Mouse (Mus musculus): ENCODE measurements around the gene Arhgap44.

DNA sequence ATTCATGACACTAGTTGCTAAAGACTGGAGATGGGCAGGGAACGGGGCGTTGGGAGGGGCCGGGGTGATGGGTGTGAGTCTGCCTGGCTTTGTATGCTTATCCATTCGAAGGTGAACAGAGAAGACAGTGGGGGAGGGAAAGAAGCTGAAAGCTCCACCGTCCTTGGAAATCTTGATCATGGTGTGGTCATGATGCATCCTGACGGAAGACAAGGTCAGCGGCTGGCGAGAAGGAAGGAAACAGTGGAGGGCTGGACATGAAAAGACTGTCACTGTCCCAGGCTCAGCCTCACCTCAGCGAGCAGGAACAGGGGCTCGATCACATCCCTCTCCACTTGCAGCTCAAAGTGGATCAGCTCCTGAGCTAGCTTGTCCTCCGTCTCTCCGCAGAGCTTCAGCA is 103.2 kb downstream of the Arhgap44 start:
- TF ChIP-seq CTCF (IDR thresholded peaks at IDR 0.05; ENCODE audit: extremely low read depth, insufficient read length, insufficient replicate concordance, low read depth, low read length) (no peak), POLR2A (IDR thresholded peaks at IDR 0.05; ENCODE audit: low read depth, low read length) (no peak)
